Mouse (Mus musculus): ENCODE results near the gene Tbx20. TPM values are rescaled to one million over a fixed set of nuclear protein-coding genes. Genes with fewer than 3 reads are reported as not detected.

Tbx20 gene
- total and polyA plus RNA-seq, 2 experiments from 2014 or later = 0.01 to 0.33 TPM

DNA sequence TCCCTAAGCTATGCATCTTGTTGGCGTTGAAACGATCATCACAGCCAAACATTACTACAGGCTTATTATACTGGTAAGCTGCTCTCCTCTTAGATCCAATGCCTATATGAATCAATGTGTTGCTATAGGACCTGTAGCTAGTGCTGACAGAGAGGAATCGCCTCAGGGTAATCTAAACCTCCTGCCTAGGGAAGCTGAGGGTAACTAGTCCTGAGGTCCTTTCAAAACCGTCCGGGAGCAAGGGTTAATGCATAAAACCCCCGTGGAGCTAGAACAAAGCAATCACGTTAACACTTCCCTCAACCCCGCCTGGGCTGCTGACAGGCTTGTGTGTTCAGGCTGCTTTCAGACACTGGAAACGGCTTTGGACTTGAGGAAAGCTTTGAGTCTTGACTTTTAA lies 2.4 kb upstream of the Tbx20 start:
- no peak overlapping the region for H3K27ac ChIP-seq (ENCODE audit: low read depth, low read length)
- no peaks in the 10 kb centered on the region for H3K36me3 ChIP-seq (ENCODE audit: insufficient read depth, low read length)
- peaks cover 81% of the 10 kb centered on the region for H3K27me3 ChIP-seq (ENCODE audit: insufficient read depth, low read length)
- no peak for TF ChIP-seq CTCF (IDR thresholded peaks at IDR 0.05)
- no peak overlapping the region for H3K4me2 ChIP-seq (ENCODE audit: low read depth, low read length, poor library complexity, severe bottlenecking)
- no peak overlapping the region for H3K9ac ChIP-seq (replicated peaks; ENCODE audit: low read length, poor library complexity, severe bottlenecking)
- WGBS = 1% methylated on average over 9 of the region's 9 CpGs
- ATAC-seq (ENCODE audit: low FRiP score) = no peak
- no peaks in the 10 kb centered on the region for H3K9me3 ChIP-seq (ENCODE audit: low read length)
- H3K4me3 ChIP-seq (ENCODE audit: low read depth, low read length) = no peak overlapping the region
- no peak for DNase-seq (ENCODE audit: low spot score)
- peaks cover 3% of the 10 kb centered on the region; the same call in 1 of the 2 replicates for H3K4me1 ChIP-seq (ENCODE audit: insufficient read depth, low read length)

DNA sequence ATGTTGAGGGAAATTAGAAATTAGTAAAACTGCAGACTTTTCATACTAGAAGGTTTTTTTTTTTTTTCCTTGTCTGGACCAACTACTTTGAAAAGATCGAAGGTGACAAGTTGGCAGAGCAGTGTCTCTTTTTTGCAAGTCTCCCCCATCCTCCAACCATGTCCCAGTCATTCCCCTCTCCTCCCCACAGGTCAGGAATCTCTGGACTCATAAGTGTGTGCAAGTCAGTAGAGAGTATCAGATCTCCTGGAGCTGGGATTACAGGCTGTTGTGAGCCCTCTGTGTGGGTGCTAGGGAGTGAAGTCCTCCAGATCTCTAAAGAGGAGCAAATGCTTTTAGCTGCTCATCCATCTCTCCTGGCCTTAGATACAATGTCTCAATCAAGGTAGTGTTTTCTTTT lies 1.5 kb upstream of the Tbx20 start:
- no peaks in the 10 kb centered on the region for H3K9me3 ChIP-seq (ENCODE audit: low read length)
- no peak overlapping the region for H3K4me3 ChIP-seq (ENCODE audit: low read depth, low read length)
- WGBS = 5% methylated on average over 1 of the region's 1 CpGs
- ATAC-seq (ENCODE audit: low FRiP score) (no peak), DNase-seq (ENCODE audit: low spot score) (no peak)
- H3K9ac ChIP-seq (replicated peaks; ENCODE audit: low read length, poor library complexity, severe bottlenecking) = no peak overlapping the region
- H3K4me1 ChIP-seq (ENCODE audit: insufficient read depth, low read length) = no peaks in the 10 kb centered on the region
- no peaks in the 10 kb centered on the region for H3K36me3 ChIP-seq (ENCODE audit: insufficient read depth, low read length)
- H3K27ac ChIP-seq (ENCODE audit: low read depth, low read length) = no peak overlapping the region
- H3K4me2 ChIP-seq (ENCODE audit: low read depth, low read length, poor library complexity, severe bottlenecking) = no peak overlapping the region
- TF ChIP-seq CTCF (IDR thresholded peaks at IDR 0.05) = no peak
- H3K27me3 ChIP-seq (ENCODE audit: insufficient read depth, low read length) = peaks cover 81% of the 10 kb centered on the region

DNA sequence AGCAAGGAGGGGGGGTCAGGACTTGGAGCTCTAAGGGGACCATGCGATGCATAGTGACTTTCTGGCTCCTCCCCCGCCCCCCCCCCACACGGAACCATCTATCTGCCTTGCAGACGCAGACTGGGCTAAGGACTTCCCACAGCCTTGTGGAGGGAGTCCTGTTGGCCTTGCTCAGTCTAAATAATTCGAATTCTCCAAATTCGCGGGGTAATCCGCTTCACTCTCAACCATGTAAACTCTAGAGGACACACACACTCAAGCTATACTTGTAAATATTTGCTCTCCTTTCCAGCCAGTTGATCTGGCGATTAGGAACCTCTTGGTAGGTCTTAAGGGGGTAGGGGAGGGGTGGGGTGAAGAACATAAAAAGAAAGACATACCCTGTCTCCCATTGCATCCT lies 898 bp upstream of the Tbx20 start:
- H3K4me2 ChIP-seq (ENCODE audit: low read depth, low read length, poor library complexity, severe bottlenecking) = no peak overlapping the region
- no peaks in the 10 kb centered on the region for H3K4me1 ChIP-seq (ENCODE audit: insufficient read depth, low read length)
- no peak for ATAC-seq (ENCODE audit: low FRiP score)
- no peak for TF ChIP-seq CTCF (IDR thresholded peaks at IDR 0.05)
- no peak for DNase-seq (ENCODE audit: low spot score)
- no peak overlapping the region for H3K9ac ChIP-seq (replicated peaks; ENCODE audit: low read length, poor library complexity, severe bottlenecking)
- no peak overlapping the region for H3K4me3 ChIP-seq (ENCODE audit: low read depth, low read length)
- no peaks in the 10 kb centered on the region for H3K9me3 ChIP-seq (ENCODE audit: low read length)
- no peaks in the 10 kb centered on the region for H3K36me3 ChIP-seq (ENCODE audit: insufficient read depth, low read length)
- 2% methylated on average over 9 of the region's 9 CpGs for WGBS
- H3K27me3 ChIP-seq (ENCODE audit: insufficient read depth, low read length) = peaks cover 80% of the 10 kb centered on the region
- no peak overlapping the region for H3K27ac ChIP-seq (ENCODE audit: low read depth, low read length)

DNA sequence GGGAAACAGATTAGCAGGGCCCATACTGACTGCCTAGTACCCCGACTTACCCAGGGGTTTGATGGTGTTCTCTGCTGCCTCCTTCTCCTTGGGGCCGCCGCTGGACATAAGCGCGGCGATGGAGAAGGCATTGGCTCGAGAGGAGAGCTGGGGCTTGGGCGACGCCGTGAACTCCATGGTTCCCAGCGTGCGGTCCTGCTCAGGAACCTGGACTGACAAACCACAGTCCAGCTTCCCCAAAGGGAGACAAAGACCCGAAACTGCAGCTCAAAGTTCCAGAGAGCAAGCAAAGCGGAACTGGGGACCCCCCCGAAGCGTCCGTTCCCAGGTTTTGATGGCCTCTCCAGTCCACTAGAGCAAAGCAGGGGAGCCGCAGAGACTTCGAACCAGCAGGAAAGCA lies 434 bp downstream of the Tbx20 start:
- 1% methylated on average over 19 of the region's 19 CpGs for WGBS
- H3K4me2 ChIP-seq (ENCODE audit: low read depth, low read length, poor library complexity, severe bottlenecking) = no peak overlapping the region
- ATAC-seq (ENCODE audit: low FRiP score) (no peak), DNase-seq (ENCODE audit: low spot score) (no peak)
- H3K27me3 ChIP-seq (ENCODE audit: insufficient read depth, low read length) = peaks cover 76% of the 10 kb centered on the region
- no peaks in the 10 kb centered on the region for H3K9me3 ChIP-seq (ENCODE audit: low read length)
- no peaks in the 10 kb centered on the region for H3K4me1 ChIP-seq (ENCODE audit: insufficient read depth, low read length)
- peak overlapping the region; percentile 12; the same call in 1 of the 2 replicates for H3K4me3 ChIP-seq (ENCODE audit: low read depth, low read length)
- no peaks in the 10 kb centered on the region for H3K36me3 ChIP-seq (ENCODE audit: insufficient read depth, low read length)
- no peak overlapping the region for H3K27ac ChIP-seq (ENCODE audit: low read depth, low read length)
- no peak for TF ChIP-seq CTCF (IDR thresholded peaks at IDR 0.05)
- no peak overlapping the region for H3K9ac ChIP-seq (replicated peaks; ENCODE audit: low read length, poor library complexity, severe bottlenecking)

DNA sequence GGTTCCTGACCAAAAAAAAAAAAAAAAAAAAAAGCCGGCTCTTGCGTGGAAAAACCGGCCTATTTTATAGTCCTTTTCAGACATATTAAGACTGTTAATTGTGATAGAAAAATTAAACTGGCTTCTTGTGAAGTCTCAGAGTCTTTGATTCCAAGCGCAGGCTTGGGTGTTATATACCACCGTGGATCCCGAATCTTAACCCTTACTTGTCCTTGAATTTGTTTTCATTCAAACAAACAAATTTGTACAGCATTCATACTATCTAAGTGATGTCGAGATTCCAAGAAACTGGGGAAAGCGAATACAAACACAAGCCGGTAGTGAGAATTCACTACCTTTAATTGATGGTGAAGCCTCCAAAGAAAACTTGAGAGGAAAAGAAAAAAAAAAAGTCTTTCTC lies 932 bp downstream of the Tbx20 start:
- H3K4me2 ChIP-seq (ENCODE audit: low read depth, low read length, poor library complexity, severe bottlenecking) = no peak overlapping the region
- DNase-seq (ENCODE audit: low spot score) = no peak
- peaks cover 75% of the 10 kb centered on the region for H3K27me3 ChIP-seq (ENCODE audit: insufficient read depth, low read length)
- no peak for TF ChIP-seq CTCF (IDR thresholded peaks at IDR 0.05)
- no peak overlapping the region for H3K4me3 ChIP-seq (ENCODE audit: low read depth, low read length)
- H3K4me1 ChIP-seq (ENCODE audit: insufficient read depth, low read length) = no peaks in the 10 kb centered on the region
- no peak for ATAC-seq (ENCODE audit: low FRiP score)
- no peaks in the 10 kb centered on the region for H3K9me3 ChIP-seq (ENCODE audit: low read length)
- no peak overlapping the region for H3K9ac ChIP-seq (replicated peaks; ENCODE audit: low read length, poor library complexity, severe bottlenecking)
- H3K27ac ChIP-seq (ENCODE audit: low read depth, low read length) = no peak overlapping the region
- H3K36me3 ChIP-seq (ENCODE audit: insufficient read depth, low read length) = no peaks in the 10 kb centered on the region
- 3% methylated on average over 9 of the region's 9 CpGs for WGBS

DNA sequence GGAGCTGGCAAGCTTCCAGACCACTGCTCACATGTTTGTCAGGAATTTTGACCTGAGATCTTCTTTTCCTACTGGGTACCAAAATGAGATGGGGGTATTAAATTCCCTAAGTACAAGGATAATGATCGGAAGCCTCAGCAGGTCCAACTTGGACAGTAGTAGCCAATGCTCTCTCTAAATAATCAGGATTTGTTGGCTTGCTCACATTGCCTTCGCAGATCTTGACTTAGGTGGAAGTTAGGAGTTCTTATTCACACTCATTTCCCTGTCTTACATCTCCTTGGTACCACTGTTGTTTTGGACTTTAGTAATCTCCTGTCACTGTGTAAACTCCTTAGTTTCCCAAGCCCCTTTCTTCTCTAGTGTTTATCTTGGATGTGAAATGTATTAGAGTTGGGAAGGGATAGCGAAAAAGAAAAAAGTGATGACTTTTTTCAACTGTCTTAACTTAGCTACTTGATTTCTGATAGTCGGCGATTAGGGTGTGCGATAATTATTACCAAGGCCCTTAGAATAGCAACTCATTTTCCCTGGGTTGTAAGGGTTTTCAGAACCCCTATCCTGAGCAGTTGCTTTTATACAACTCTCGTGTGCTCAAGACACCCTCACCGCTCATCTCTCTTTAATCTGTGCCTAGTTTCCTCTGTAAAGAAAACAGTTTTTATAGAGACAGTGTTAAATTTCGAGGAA lies 1.5 kb downstream of the Tbx20 start:
- Histone ChIP-seq H3K27ac (ENCODE audit: low read depth, low read length) (no peak overlapping the region), H3K27me3 (ENCODE audit: insufficient read depth, low read length) (peaks cover 80% of the 10 kb centered on the region), H3K4me1 (ENCODE audit: insufficient read depth, low read length) (no peaks in the 10 kb centered on the region), H3K36me3 (ENCODE audit: insufficient read depth, low read length) (no peaks in the 10 kb centered on the region), H3K9ac (replicated peaks; ENCODE audit: low read length, poor library complexity, severe bottlenecking) (no peak overlapping the region), H3K9me3 (ENCODE audit: low read length) (no peaks in the 10 kb centered on the region), H3K4me2 (ENCODE audit: low read depth, low read length, poor library complexity, severe bottlenecking) (no peak overlapping the region), H3K4me3 (ENCODE audit: low read depth, low read length) (no peak overlapping the region)
- ATAC-seq (ENCODE audit: low FRiP score) = no peak
- WGBS = 9% methylated on average over 9 of the region's 9 CpGs
- DNase-seq (ENCODE audit: low spot score) = no peak
- no peak for TF ChIP-seq CTCF (IDR thresholded peaks at IDR 0.05)

Data from midbrain, postnatal 0 days (tissue).